Mouse (Mus musculus): ENCODE measurements around the gene Hmga1b.

- TF ChIP-seq POLR2A (IDR thresholded peaks at IDR 0.05; ENCODE audit: control insufficient read depth, low read depth, low read length) (no peak), CTCF (IDR thresholded peaks at IDR 0.05; ENCODE audit: control insufficient read depth, insufficient read depth, insufficient replicate concordance, low read depth, low read length) (no peak)
Observed at GRCm38 (mm10) chr11:120723509-120723908, 39.1 kb upstream of the Hmga1b start.

Data from testis, adult 2 months (tissue).